Mouse (Mus musculus) CD4-positive helper T cell, adult 2 months (primary cell): Measurements from ENCODE around the gene Gm42742.

Experiments used
- DNase-seq: peaks from one replicate; pipeline ENCODE4 v3.0.0-alpha.2; 2012; ENCODE audit warnings: low read depth, missing footprints, low spot score

The Gm42742 gene

GRCm38 (mm10) chr7:127020031-127020430, 866 bp downstream of the Gm42742 start:
- DNase-seq: no peak

- no peak for DNase-seq
These were observed 1.5 kb downstream of the Gm42742 start for GRCm38 (mm10) chr7:127019306-127019960.

GRCm38 (mm10) chr7:127018416-127019305, 2.2 kb downstream of the Gm42742 start:
- no peak for DNase-seq

- no peak for DNase-seq
These were observed 2.9 kb downstream of the Gm42742 start for GRCm38 (mm10) chr7:127017950-127018345.

- peak; percentile 99 for DNase-seq
These were observed 3.6 kb downstream of the Gm42742 start, which contains the start of gene Pagr1a for GRCm38 (mm10) chr7:127016971-127017949. Gene Pagr1a, minus strand, starts transcription at chr7:127017352.

GRCm38 (mm10) chr7:127016486-127016938, 4.4 kb downstream of the Gm42742 start:
- no peak for DNase-seq

- DNase-seq: no peak
These were observed 4.6 kb downstream of the Gm42742 start, which contains the start of gene Pagr1b for GRCm38 (mm10) chr7:127016481-127016485. Gene Pagr1b, minus strand, starts transcription at chr7:127016484.

- peak; percentile 47 for DNase-seq
These were observed 4.8 kb downstream of the Gm42742 start for GRCm38 (mm10) chr7:127016081-127016480.

GRCm38 (mm10) chr7:127014993-127015392, 5.9 kb downstream of the Gm42742 start:
- DNase-seq: no peak

GRCm38 (mm10) chr7:127014320-127014719, 6.6 kb downstream of the Gm42742 start, which contains the start of gene Mvp:
Gene Mvp, minus strand, starts transcription at chr7:127014621.
- DNase-seq: peak; percentile 85

GRCm38 (mm10) chr7:127013385-127013784, 7.5 kb downstream of the Gm42742 start:
- DNase-seq: no peak

GRCm38 (mm10) chr7:127012845-127013244, 8.1 kb downstream of the Gm42742 start:
- no peak for DNase-seq

- no peak for DNase-seq
These were observed 8.5 kb downstream of the Gm42742 start for GRCm38 (mm10) chr7:127012374-127012773.

- no peak for DNase-seq
These were observed 9.2 kb downstream of the Gm42742 start for GRCm38 (mm10) chr7:127011717-127012116.

- DNase-seq: no peak
These were observed 9.8 kb downstream of the Gm42742 start for GRCm38 (mm10) chr7:127011051-127011450.

- DNase-seq: no peak
These were observed 11.4 kb downstream of the Gm42742 start for GRCm38 (mm10) chr7:127009307-127010085.

- no peak for DNase-seq
These were observed 12.5 kb downstream of the Gm42742 start for GRCm38 (mm10) chr7:127008239-127009019.

GRCm38 (mm10) chr7:127007313-127008024, 13.4 kb downstream of the Gm42742 start:
- no peak for DNase-seq

GRCm38 (mm10) chr7:127004122-127004875, 16.6 kb downstream of the Gm42742 start:
- DNase-seq: no peak
